Mouse (Mus musculus): Measurements from ENCODE around the gene Stx8. TPM values are rescaled to one million over a fixed set of nuclear protein-coding genes. Genes with fewer than 3 reads are reported as not detected.

Gene Stx8
- polyA plus RNA-seq, 1 experiment from 2014 or later: 60.6 TPM

- H3K27ac ChIP-seq (replicated peaks): no peak overlapping the region
- WGBS: 14% methylated on average over 15 of the region's 15 CpGs
- no peaks in the 10 kb centered on the region for H3K36me3 ChIP-seq
- no peaks in the 10 kb centered on the region for H3K9me3 ChIP-seq (replicated peaks)
- H3K9ac ChIP-seq: no peak overlapping the region
- no peak overlapping the region for H3K4me3 ChIP-seq (replicated peaks)
- H3K4me2 ChIP-seq (replicated peaks): no peak overlapping the region
- H3K27me3 ChIP-seq: peaks cover 6% of the 10 kb centered on the region
- ATAC-seq (ENCODE audit: insufficient number of reproducible peaks, low FRiP score, low TSS enrichment, low read depth): no peak
- peaks cover 14% of the 10 kb centered on the region for H3K4me1 ChIP-seq
Measured at GRCm38 (mm10) chr11:67926348-67927055, 39.5 kb upstream of the Stx8 start.

- no peak for ATAC-seq (ENCODE audit: insufficient number of reproducible peaks, low FRiP score, low TSS enrichment, low read depth)
- 90% methylated on average over 3 of the region's 3 CpGs for WGBS
- H3K4me3 ChIP-seq (replicated peaks): no peak overlapping the region
Measured at GRCm38 (mm10) chr11:67932156-67932555, 33.8 kb upstream of the Stx8 start.

GRCm38 (mm10) chr11:67948229-67948628 lies 17.8 kb upstream of the Stx8 start:
- Histone ChIP-seq H3K27ac (replicated peaks) (no peak overlapping the region), H3K9ac (no peak overlapping the region), H3K27me3 (no peaks in the 10 kb centered on the region), H3K4me3 (replicated peaks) (no peak overlapping the region), H3K36me3 (no peaks in the 10 kb centered on the region), H3K4me1 (peaks cover 11% of the 10 kb centered on the region; the same call in 1 of the 2 replicates), H3K9me3 (replicated peaks) (no peaks in the 10 kb centered on the region), H3K4me2 (replicated peaks) (no peak overlapping the region)
- WGBS: 37% methylated on average over 3 of the region's 3 CpGs
- ATAC-seq (ENCODE audit: insufficient number of reproducible peaks, low FRiP score, low TSS enrichment, low read depth): no peak

More at GRCm38 (mm10) chr11:67932156-67932555, 33.8 kb upstream of the Stx8 start:
- Histone ChIP-seq H3K27ac (replicated peaks) (no peak overlapping the region), H3K27me3 (no peaks in the 10 kb centered on the region), H3K36me3 (no peaks in the 10 kb centered on the region), H3K9ac (no peak overlapping the region), H3K4me1 (no peaks in the 10 kb centered on the region), H3K9me3 (replicated peaks) (no peaks in the 10 kb centered on the region), H3K4me2 (replicated peaks) (no peak overlapping the region)

- no peak for ATAC-seq (ENCODE audit: insufficient number of reproducible peaks, low FRiP score, low TSS enrichment, low read depth)
- no peak overlapping the region for H3K4me3 ChIP-seq (replicated peaks)
- no peaks in the 10 kb centered on the region for H3K9me3 ChIP-seq (replicated peaks)
- H3K4me2 ChIP-seq (replicated peaks): no peak overlapping the region
- WGBS: 58% methylated on average over 9 of the region's 9 CpGs
- H3K27ac ChIP-seq (replicated peaks): no peak overlapping the region
- H3K36me3 ChIP-seq: no peaks in the 10 kb centered on the region
- H3K27me3 ChIP-seq: no peaks in the 10 kb centered on the region
- H3K9ac ChIP-seq: no peak overlapping the region
- H3K4me1 ChIP-seq: peaks cover 11% of the 10 kb centered on the region; the same call in 1 of the 2 replicates
Measured at GRCm38 (mm10) chr11:67949475-67949874, 16.5 kb upstream of the Stx8 start.

GRCm38 (mm10) chr11:67953604-67954003 lies 12.4 kb upstream of the Stx8 start:
- Histone ChIP-seq H3K4me3 (replicated peaks) (no peak overlapping the region), H3K9me3 (replicated peaks) (no peaks in the 10 kb centered on the region), H3K27ac (replicated peaks) (no peak overlapping the region), H3K9ac (no peak overlapping the region), H3K36me3 (no peaks in the 10 kb centered on the region), H3K4me1 (peaks cover 7% of the 10 kb centered on the region; the same call in 1 of the 2 replicates), H3K4me2 (replicated peaks) (no peak overlapping the region), H3K27me3 (no peaks in the 10 kb centered on the region)
- 82% methylated on average over 5 of the region's 5 CpGs for WGBS
- no peak for ATAC-seq (ENCODE audit: insufficient number of reproducible peaks, low FRiP score, low TSS enrichment, low read depth)

- Histone ChIP-seq H3K4me3 (replicated peaks) (no peak overlapping the region), H3K27me3 (no peaks in the 10 kb centered on the region), H3K4me1 (0 out of 2 replicates have a peak, but pooled peaks cover 1% of the 10 kb centered on the region), H3K9me3 (replicated peaks) (no peaks in the 10 kb centered on the region), H3K27ac (replicated peaks) (no peak overlapping the region), H3K36me3 (no peaks in the 10 kb centered on the region), H3K4me2 (replicated peaks) (no peak overlapping the region), H3K9ac (no peak overlapping the region)
- no peak for ATAC-seq (ENCODE audit: insufficient number of reproducible peaks, low FRiP score, low TSS enrichment, low read depth)
- 83% methylated on average over 6 of the region's 6 CpGs for WGBS
Measured at GRCm38 (mm10) chr11:67954413-67954812, 11.6 kb upstream of the Stx8 start.

- no peak overlapping the region for H3K4me2 ChIP-seq (replicated peaks)
- H3K4me3 ChIP-seq (replicated peaks): no peak overlapping the region
- WGBS: 64% methylated on average over 6 of the region's 6 CpGs
- ATAC-seq (ENCODE audit: insufficient number of reproducible peaks, low FRiP score, low TSS enrichment, low read depth): no peak
- H3K27me3 ChIP-seq: no peaks in the 10 kb centered on the region
- no peaks in the 10 kb centered on the region for H3K36me3 ChIP-seq
- no peaks in the 10 kb centered on the region for H3K9me3 ChIP-seq (replicated peaks)
- H3K4me1 ChIP-seq: peaks cover 19% of the 10 kb centered on the region
- H3K9ac ChIP-seq: no peak overlapping the region
- H3K27ac ChIP-seq (replicated peaks): no peak overlapping the region
Measured at GRCm38 (mm10) chr11:67964110-67964509, 1.9 kb upstream of the Stx8 start.

- WGBS: 8% methylated on average over 15 of the region's 15 CpGs
- Histone ChIP-seq H3K27ac (replicated peaks) (0 out of 2 replicates have a peak within 1 kb of the TSS, but pooled peaks have one; percentile 9), H3K4me1 (peaks cover 19% of the 10 kb centered on the region), H3K36me3 (no peaks in the 10 kb centered on the region), H3K4me2 (replicated peaks) (peak within 1 kb of the TSS; percentile 72), H3K9me3 (replicated peaks) (no peaks in the 10 kb centered on the region), H3K4me3 (replicated peaks) (peak within 1 kb of the TSS; percentile 66), H3K27me3 (no peaks in the 10 kb centered on the region), H3K9ac (peak within 1 kb of the TSS; percentile 59)
- ATAC-seq (ENCODE audit: insufficient number of reproducible peaks, low FRiP score, low TSS enrichment, low read depth): peak; percentile 29; the same call in 1 of the 2 replicates
Measured at GRCm38 (mm10) chr11:67965242-67965883, 630 bp upstream of the Stx8 start, which contains the start of gene Cfap52. Gene Cfap52, minus strand, starts transcription at chr11:67965651.

GRCm38 (mm10) chr11:67967831-67968230 lies 1.8 kb downstream of the Stx8 start:
- WGBS: 52% methylated on average over 11 of the region's 11 CpGs
- no peak for ATAC-seq (ENCODE audit: insufficient number of reproducible peaks, low FRiP score, low TSS enrichment, low read depth)
- Histone ChIP-seq H3K27ac (replicated peaks) (no peak overlapping the region), H3K27me3 (no peaks in the 10 kb centered on the region), H3K4me3 (replicated peaks) (no peak overlapping the region), H3K9ac (no peak overlapping the region), H3K4me1 (peaks cover 22% of the 10 kb centered on the region), H3K9me3 (replicated peaks) (no peaks in the 10 kb centered on the region), H3K36me3 (no peaks in the 10 kb centered on the region), H3K4me2 (replicated peaks) (no peak overlapping the region; the same call in 1 of the 2 replicates)

GRCm38 (mm10) chr11:67972606-67973005 lies 6.6 kb downstream of the Stx8 start:
- H3K27ac ChIP-seq (replicated peaks): peak overlapping the region; percentile 39; the same call in 1 of the 2 replicates
- ATAC-seq (ENCODE audit: insufficient number of reproducible peaks, low FRiP score, low TSS enrichment, low read depth): no peak

GRCm38 (mm10) chr11:67973225-67973624 lies 7.2 kb downstream of the Stx8 start:
- Histone ChIP-seq H3K4me1 (peaks cover 5% of the 10 kb centered on the region), H3K27ac (replicated peaks) (peak overlapping the region; percentile 39; the same call in 1 of the 2 replicates), H3K27me3 (no peaks in the 10 kb centered on the region), H3K4me3 (replicated peaks) (no peak overlapping the region), H3K4me2 (replicated peaks) (no peak overlapping the region), H3K9ac (no peak overlapping the region), H3K9me3 (replicated peaks) (no peaks in the 10 kb centered on the region), H3K36me3 (no peaks in the 10 kb centered on the region)
- no peak for ATAC-seq (ENCODE audit: insufficient number of reproducible peaks, low FRiP score, low TSS enrichment, low read depth)
- 66% methylated on average over 5 of the region's 5 CpGs for WGBS

More at GRCm38 (mm10) chr11:67972606-67973005, 6.6 kb downstream of the Stx8 start:
- Histone ChIP-seq H3K4me1 (peaks cover 11% of the 10 kb centered on the region), H3K9me3 (replicated peaks) (no peaks in the 10 kb centered on the region), H3K4me2 (replicated peaks) (no peak overlapping the region), H3K36me3 (no peaks in the 10 kb centered on the region), H3K9ac (no peak overlapping the region), H3K4me3 (replicated peaks) (no peak overlapping the region), H3K27me3 (no peaks in the 10 kb centered on the region)
- WGBS: 29% methylated on average over 1 of the region's 1 CpGs

All from embryonic facial prominence, embryonic 15.5 days (tissue).